Mouse (Mus musculus) hindbrain, embryonic 15.5 days (tissue): ENCODE data around the gene Rpl36al. TPM values are rescaled to one million over a fixed set of nuclear protein-coding genes. Genes with fewer than 3 reads are reported as not detected.

ENCODE experiments used
- ATAC-seq: fragments of 200-750 bp; cut with Nextera tagmentation; 2 replicates; pipeline ENCODE4 v1.8.0; 2017; ENCODE audit warnings: low read depth, moderate number of reproducible peaks, moderate TSS enrichment; ENCODE audit not compliant: low FRiP score
- H3K27ac ChIP-seq: fragments of 300-500 bp; sonication (generic); replicated peaks from 2 replicates; pipeline ENCODE4 v1.5.1; 2015; ENCODE audit warnings: mild to moderate bottlenecking, inconsistent platforms
- H3K27me3 ChIP-seq: fragments of 300-500 bp; sonication (generic); 2 replicates; pipeline ENCODE4 v1.6.1; 2015; ENCODE audit warnings: control low read depth, inconsistent platforms
- H3K36me3 ChIP-seq: fragments of 300-500 bp; sonication (generic); 2 replicates; pipeline ENCODE4 v1.6.1; 2015; ENCODE audit warnings: control low read depth, inconsistent platforms
- H3K4me1 ChIP-seq: fragments of 300-500 bp; sonication (generic); replicated peaks from 2 replicates; pipeline ENCODE4 v1.6.1; 2015; ENCODE audit warnings: control low read depth, inconsistent platforms
- H3K4me2 ChIP-seq: fragments of 300-500 bp; sonication (generic); 2 replicates; pipeline ENCODE4 v1.6.1; 2015; ENCODE audit warnings: moderate library complexity, mild to moderate bottlenecking, inconsistent platforms
- H3K4me3 ChIP-seq: fragments of 300-500 bp; sonication (generic); 2 replicates; pipeline ENCODE4 v1.5.1; 2015; ENCODE audit warnings: mild to moderate bottlenecking, inconsistent platforms
- H3K9ac ChIP-seq: fragments of 300-500 bp; sonication (generic); 2 replicates; pipeline ENCODE4 v1.6.1; 2015; ENCODE audit warnings: inconsistent platforms
- H3K9me3 ChIP-seq: fragments of 300-500 bp; sonication (generic); 2 replicates; pipeline ENCODE4 v1.6.1; 2016; ENCODE audit warnings: control low read depth, inconsistent platforms
- WGBS: fragments of 180-500 bp; shearing (Covaris S2); methylation state at CpG from one replicate; pipeline ENCODE4 v1.1.7; 2015; 5-methylcytosine and 5-hydroxymethylcytosine counted together
- polyA plus RNA-seq: library from polyadenylated mRNA; unstranded; fragments of >200 nt; fragmentation: Nextera tagmentation; extraction: Ambion mirVana; gene quantifications from 2 replicates; pipeline ENCODE4 v1.2.1, GENCODE M21; 2015

Gene Rpl36al
- polyA plus RNA-seq, 1 experiment from 2014 or later: 332 TPM

DNA sequence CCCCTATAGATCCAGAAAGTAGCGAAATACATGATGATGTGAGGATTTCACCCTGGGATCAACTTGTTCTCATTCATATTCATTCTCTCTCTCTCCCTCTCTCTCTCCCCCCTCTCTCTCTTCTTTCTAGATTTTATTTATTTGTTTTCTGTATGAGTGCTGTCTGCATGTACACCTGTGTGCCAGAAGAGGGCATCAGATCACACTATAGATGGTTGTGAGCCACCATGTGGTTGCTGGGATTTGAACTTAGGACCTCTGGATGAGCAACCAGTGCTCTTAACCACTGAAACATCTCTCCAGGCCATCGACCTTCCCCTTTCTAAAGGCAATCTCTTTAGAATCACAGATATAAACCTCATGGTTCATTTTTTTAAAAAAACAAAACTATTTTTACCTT is 24.6 kb upstream of the Rpl36al start:
- H3K27me3 ChIP-seq: no peaks in the 10 kb centered on the region
- H3K4me3 ChIP-seq: no peak overlapping the region
- H3K9me3 ChIP-seq: no peaks in the 10 kb centered on the region
- WGBS: 91% methylated on average over 2 of the region's 2 CpGs
- ATAC-seq: no peak
- H3K9ac ChIP-seq: no peak overlapping the region
- no peaks in the 10 kb centered on the region for H3K4me1 ChIP-seq
- H3K4me2 ChIP-seq: no peak overlapping the region
- no peak overlapping the region for H3K27ac ChIP-seq
- no peaks in the 10 kb centered on the region for H3K36me3 ChIP-seq

DNA sequence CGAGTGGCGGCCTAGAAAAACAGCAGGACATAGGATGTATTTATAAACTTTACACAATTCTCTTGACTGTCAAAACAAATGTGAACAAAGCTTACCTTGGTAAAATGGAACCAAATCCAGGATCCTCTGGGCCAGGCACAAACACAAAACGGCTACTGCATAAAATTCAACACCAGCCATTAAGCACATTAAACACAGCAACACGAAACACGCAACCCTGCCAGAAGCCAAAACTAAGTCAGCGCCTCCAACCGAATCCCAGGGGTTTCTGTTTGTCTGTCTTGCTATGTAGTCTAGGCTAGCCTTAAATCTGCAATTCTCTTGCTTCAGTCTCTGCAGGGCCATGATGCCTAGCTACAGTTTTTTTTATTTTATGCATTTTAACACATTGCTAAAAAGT is 24.0 kb upstream of the Rpl36al start:
- Histone ChIP-seq H3K27ac (no peak overlapping the region), H3K36me3 (no peaks in the 10 kb centered on the region), H3K4me2 (no peak overlapping the region), H3K4me1 (no peaks in the 10 kb centered on the region), H3K4me3 (no peak overlapping the region), H3K9ac (no peak overlapping the region), H3K9me3 (no peaks in the 10 kb centered on the region), H3K27me3 (no peaks in the 10 kb centered on the region)
- no peak for ATAC-seq
- 93% methylated on average over 7 of the region's 7 CpGs for WGBS

DNA sequence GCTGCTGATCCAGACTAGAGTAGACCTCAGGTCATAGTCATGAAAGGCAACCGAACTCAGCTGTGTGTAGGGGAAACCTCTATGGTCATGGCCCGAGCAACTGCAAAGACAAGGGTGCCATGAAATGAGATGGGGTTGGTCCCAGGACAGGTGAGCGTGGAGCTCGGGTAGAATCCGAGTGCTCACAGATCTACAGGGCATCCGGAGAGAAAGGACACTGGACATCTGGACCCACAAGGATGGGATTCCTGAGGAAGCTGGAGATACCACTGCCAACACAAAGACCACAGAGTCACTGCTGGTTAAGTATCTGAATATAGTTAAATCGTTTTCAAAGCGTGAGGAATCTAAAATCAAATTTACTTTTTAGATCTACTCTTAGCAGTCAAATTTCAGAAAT is 23.5 kb upstream of the Rpl36al start:
- H3K27me3 ChIP-seq: no peaks in the 10 kb centered on the region
- no peak for ATAC-seq
- H3K9me3 ChIP-seq: no peaks in the 10 kb centered on the region
- no peak overlapping the region for H3K4me2 ChIP-seq
- no peak overlapping the region for H3K9ac ChIP-seq
- H3K36me3 ChIP-seq: no peaks in the 10 kb centered on the region
- H3K4me3 ChIP-seq: no peak overlapping the region
- WGBS: 95% methylated on average over 8 of the region's 8 CpGs
- H3K27ac ChIP-seq: no peak overlapping the region
- H3K4me1 ChIP-seq: no peaks in the 10 kb centered on the region

DNA sequence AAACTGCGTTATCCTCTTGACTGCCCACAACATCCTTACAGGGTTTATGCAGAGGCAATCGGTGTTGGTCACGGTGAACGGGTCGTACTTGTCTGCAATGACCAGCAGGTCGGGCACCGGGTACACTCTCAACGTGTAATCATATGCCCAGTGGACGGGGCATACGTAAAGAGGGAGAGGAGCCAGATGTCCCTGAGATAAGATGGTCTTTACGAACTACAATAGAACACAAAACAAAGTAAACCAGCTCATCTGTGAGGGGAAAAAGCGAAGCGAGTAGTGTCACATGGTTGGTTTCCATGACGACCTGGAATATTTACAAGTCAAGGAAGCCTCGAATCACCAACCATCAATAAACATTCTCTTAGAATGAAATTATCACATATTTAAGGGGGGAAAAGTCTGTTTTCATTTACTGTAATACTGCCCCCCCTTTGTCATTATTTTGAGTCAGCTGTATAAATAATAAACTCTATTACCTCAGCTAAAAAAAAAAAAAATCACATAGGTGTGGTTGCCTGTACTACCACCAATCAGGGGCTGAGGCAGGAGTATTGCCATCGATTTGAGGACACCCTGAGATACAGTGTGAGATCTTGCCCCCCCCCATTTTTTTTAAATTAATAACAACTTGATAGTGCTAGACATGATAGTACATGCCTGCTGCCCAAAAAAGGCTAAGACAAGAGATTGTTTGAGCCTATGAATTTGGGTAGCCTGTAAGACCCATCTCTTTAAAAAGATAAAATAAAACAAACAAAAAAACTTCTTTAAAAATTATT is 20.4 kb upstream of the Rpl36al start, which contains the start of gene Gm49384:
TSS of gene Gm49384 (minus strand) at position 216 of the 782 bp plus-strand sequence.
- H3K9me3 ChIP-seq: no peaks in the 10 kb centered on the region
- 61% methylated on average over 16 of the region's 16 CpGs for WGBS
- ATAC-seq: peak; percentile 52; the same call in 1 of the 2 replicates
- H3K9ac ChIP-seq: no peak within 1 kb of the TSS
- H3K4me3 ChIP-seq: no peak within 1 kb of the TSS
- H3K27me3 ChIP-seq: no peaks in the 10 kb centered on the region
- peak within 1 kb of the TSS; percentile 25; the same call in 1 of the 2 replicates for H3K4me2 ChIP-seq
- peaks cover 7% of the 10 kb centered on the region for H3K4me1 ChIP-seq
- peaks cover 11% of the 10 kb centered on the region; the same call in 1 of the 2 replicates for H3K36me3 ChIP-seq
- no peak within 1 kb of the TSS for H3K27ac ChIP-seq

DNA sequence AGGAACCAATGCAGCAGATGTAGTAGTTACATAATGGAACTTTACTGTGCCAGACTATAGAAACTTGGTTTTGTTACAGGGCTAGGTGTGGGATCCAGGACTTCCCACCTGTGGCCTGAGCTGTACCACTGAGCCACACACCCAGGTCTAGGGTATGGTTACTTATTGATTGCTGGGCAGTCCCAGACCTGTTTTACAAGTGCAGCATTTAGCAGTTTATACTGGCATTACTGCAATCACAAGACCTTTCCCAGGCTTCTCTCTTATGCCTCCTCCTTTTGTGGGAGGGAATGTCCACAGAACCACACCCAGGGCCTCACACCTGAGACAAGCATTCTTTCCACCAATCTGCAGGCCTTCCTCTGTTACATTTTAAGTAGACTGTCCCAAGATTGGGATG is 15.1 kb upstream of the Rpl36al start:
- peaks cover 11% of the 10 kb centered on the region; the same call in 1 of the 2 replicates for H3K36me3 ChIP-seq
- H3K27me3 ChIP-seq: no peaks in the 10 kb centered on the region
- H3K9ac ChIP-seq: peak overlapping the region; percentile 74; the same call in 1 of the 2 replicates
- ATAC-seq: no peak
- peaks cover 35% of the 10 kb centered on the region for H3K4me1 ChIP-seq
- H3K27ac ChIP-seq: no peak overlapping the region
- no peaks in the 10 kb centered on the region for H3K9me3 ChIP-seq
- H3K4me3 ChIP-seq: peak overlapping the region; percentile 73; the same call in 1 of the 2 replicates
- H3K4me2 ChIP-seq: peak overlapping the region; percentile 84

DNA sequence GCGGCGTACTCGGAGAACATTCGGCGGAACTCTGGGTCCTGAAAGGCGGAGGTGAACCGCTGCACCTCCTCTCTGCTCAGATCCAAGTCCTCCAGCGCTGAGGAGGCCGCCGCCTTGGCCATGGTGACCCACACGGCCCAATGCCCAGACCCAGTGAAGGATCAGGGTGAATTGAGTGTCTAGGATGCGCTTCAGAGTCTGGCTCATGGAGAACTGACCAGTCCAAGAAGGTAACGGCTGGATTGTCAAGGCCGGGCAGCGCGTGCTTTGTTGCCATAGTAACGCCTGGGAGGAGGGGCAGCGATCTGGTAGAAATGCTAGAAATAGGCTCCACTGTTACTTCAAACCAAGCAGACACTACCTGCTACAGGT is 14.3 kb upstream of the Rpl36al start, which contains the start of gene Dnaaf2:
TSS of gene Dnaaf2 (minus strand) at position 266 of the 372 bp plus-strand sequence.
- WGBS: 1% methylated on average over 18 of the region's 18 CpGs
- peak within 1 kb of the TSS; percentile 95 for H3K27ac ChIP-seq

DNA sequence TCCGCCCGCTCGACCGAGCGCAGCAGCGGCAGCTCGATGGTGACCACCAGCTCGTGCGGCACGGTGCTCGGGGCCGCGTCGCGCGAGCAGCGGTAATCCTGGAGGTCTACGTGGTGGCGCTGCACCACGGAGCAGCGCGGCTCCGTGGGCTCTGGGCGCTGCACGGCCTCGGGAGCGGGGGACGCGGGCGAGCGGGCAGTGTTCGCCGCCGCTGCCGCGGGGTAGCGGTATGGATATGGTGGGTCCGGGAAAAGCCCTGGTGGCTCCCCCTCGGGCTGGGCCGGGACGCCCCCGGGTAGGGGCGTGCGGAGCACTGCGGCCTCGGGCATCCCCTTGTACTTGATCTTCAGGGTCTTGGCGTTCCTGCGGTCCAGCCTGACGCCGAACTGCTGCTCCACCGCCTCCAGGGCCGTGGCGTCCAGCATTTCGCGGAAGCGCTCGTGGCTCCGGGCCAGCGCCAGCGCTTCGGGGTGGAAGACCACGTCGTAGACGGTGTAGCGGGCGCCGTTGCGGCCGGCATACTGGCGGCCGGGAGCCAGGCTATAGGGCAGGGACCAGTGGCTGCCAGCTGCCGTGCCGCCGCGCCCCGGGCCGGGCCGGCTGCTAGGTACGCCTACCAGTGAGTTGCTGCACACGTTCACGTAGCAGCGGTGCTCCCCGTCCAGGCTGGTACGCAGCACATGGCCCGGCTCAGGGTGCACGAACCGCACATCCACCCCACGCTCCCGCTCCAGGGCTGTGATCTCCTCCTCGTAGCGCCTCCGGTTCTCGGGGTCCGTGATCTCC is 13.7 kb upstream of the Rpl36al start:
- H3K4me2 ChIP-seq: peak overlapping the region; percentile 84
- peaks cover 11% of the 10 kb centered on the region; the same call in 1 of the 2 replicates for H3K36me3 ChIP-seq
- H3K27me3 ChIP-seq: no peaks in the 10 kb centered on the region
- peak overlapping the region; percentile 73 for H3K4me3 ChIP-seq
- peaks cover 35% of the 10 kb centered on the region for H3K4me1 ChIP-seq
- WGBS: under 1% methylated on average over 91 of the region's 94 CpGs
- peak; percentile 79 for ATAC-seq
- peak overlapping the region; percentile 95 for H3K27ac ChIP-seq
- H3K9ac ChIP-seq: peak overlapping the region; percentile 74
- no peaks in the 10 kb centered on the region for H3K9me3 ChIP-seq

More for the DNA sequence above, 14.3 kb upstream of the Rpl36al start, which contains the start of gene Dnaaf2:
- Histone ChIP-seq H3K4me1 (peaks cover 35% of the 10 kb centered on the region), H3K4me3 (peak within 1 kb of the TSS; percentile 73), H3K9ac (peak within 1 kb of the TSS; percentile 74), H3K9me3 (no peaks in the 10 kb centered on the region), H3K4me2 (peak within 1 kb of the TSS; percentile 84), H3K36me3 (peaks cover 11% of the 10 kb centered on the region; the same call in 1 of the 2 replicates), H3K27me3 (no peaks in the 10 kb centered on the region)
- peak; percentile 59 for ATAC-seq

DNA sequence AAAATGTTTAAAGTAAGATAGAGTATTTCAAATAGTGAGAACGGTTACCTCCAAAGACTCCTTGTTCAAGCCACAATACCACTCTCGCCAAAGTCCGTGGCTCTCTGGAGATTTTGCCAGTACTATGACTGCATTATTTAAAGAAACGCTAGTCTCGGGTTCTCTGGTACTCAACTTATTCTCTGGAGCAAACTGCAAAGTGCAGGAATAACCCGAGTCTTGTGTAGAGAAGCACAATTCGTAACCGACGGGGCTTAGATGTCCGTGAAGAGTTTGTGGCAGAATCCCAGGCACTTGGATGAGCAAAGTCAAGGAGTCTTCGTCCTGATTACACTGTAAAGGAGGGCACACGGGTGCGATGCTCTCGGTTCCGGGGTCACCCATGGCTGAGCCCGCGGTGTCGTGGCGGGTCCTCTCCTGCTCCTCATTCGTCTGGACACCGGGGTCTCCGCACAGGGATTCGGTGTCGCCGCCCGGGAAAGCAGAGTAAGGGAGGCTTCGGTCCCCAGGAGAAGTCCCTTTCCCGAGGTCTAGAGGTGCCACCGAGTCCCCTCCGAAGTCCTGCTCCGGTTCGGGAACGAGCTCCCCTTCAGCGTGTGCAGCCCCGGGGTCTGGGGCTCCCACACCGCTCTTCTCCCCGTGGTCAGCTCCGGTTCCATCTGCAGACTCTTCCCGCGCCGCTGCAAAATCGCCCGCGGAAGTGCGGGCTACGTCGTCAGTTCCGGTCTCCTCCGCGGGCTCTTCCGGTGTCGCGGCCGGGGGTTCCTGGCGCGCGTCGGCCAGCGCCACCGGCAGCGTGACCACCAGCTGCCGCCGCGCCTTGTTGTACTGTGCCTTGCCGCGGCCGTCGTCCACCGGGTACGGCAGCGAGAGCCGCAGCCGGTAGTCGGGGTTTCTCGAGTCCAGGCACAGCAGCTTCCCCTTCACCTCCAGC is 12.8 kb upstream of the Rpl36al start, which contains the start of gene Gm49383:
TSS of gene Gm49383 (minus strand) at position 661 of the 934 bp plus-strand sequence.
- WGBS: under 1% methylated on average over 75 of the region's 75 CpGs
- Histone ChIP-seq H3K9ac (peak within 1 kb of the TSS; percentile 74), H3K36me3 (peaks cover 11% of the 10 kb centered on the region; the same call in 1 of the 2 replicates), H3K4me2 (peak within 1 kb of the TSS; percentile 84), H3K27me3 (no peaks in the 10 kb centered on the region), H3K9me3 (no peaks in the 10 kb centered on the region), H3K27ac (peak within 1 kb of the TSS; percentile 95), H3K4me3 (peak within 1 kb of the TSS; percentile 73), H3K4me1 (peaks cover 35% of the 10 kb centered on the region)
- ATAC-seq: peak; percentile 85

DNA sequence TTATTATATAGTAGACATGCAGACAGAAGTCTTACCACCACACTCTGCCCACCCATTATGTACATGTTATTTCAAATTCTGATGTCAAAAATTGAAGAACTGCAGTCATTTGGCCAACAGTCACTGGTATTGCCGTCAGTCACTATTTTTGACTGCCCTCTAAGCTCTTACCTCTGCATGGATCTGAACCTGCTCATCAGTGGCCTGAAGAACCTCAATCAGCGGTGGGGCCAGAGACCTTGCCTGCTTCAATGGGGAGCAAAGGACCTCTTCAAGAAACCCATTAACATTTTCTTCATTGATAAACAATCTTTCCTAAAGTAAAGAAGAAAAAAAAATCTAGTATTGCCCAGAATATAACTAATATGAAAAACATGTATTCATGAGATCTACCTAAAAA is 8.8 kb upstream of the Rpl36al start:
- Histone ChIP-seq H3K36me3 (peaks cover 11% of the 10 kb centered on the region; the same call in 1 of the 2 replicates), H3K4me3 (no peak overlapping the region), H3K4me2 (no peak overlapping the region), H3K4me1 (peaks cover 16% of the 10 kb centered on the region), H3K27me3 (no peaks in the 10 kb centered on the region), H3K9ac (no peak overlapping the region), H3K27ac (no peak overlapping the region), H3K9me3 (no peaks in the 10 kb centered on the region)
- ATAC-seq: no peak
- WGBS: 89% methylated on average over 2 of the region's 2 CpGs

DNA sequence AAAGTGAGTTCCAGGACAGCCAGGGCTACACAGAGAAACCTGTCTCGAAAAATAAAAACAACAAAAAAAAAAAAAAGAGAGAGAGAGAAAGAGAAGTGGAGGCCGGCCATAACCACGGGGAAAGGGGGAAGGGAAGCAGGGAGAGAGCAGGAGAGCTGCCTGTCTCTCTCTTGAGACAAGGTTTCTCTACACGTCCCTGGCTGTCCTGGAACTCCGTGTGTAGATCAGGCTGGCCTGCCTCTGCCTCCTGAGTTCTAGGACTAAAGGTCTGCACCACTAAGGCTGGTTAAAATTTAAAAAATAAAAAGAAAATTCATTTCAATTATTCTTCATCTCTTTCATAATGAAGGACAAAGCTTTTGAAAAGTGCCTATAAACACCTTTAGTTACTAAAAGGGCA is 7.5 kb upstream of the Rpl36al start:
- H3K27ac ChIP-seq: no peak overlapping the region
- 96% methylated on average over 5 of the region's 5 CpGs for WGBS
- no peak overlapping the region for H3K9ac ChIP-seq
- H3K36me3 ChIP-seq: peaks cover 11% of the 10 kb centered on the region; the same call in 1 of the 2 replicates
- peaks cover 24% of the 10 kb centered on the region for H3K4me1 ChIP-seq
- no peaks in the 10 kb centered on the region for H3K9me3 ChIP-seq
- no peak overlapping the region for H3K4me2 ChIP-seq
- no peak for ATAC-seq
- no peak overlapping the region for H3K4me3 ChIP-seq
- H3K27me3 ChIP-seq: no peaks in the 10 kb centered on the region

DNA sequence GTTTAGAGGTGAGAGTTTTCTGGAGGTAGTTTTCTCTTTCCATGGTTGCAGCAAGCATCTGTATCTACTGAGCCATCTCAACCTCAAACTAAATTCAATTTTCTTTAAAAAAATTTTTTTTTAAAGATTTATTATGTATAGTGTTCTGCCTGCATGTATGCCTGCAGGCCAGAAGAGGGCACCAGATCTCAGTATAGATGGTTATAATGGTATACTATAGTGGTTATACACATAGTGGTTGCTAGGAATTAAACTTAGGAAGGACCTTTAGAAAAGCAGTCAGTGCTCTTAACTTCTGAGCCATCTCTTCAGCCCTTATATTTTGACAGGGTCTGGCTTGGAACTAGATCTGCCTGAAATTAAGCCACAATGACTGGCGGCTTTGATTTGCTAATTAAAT is 6.6 kb upstream of the Rpl36al start:
- WGBS: 100% methylated on average over 1 of the region's 1 CpGs
- ATAC-seq: no peak
- Histone ChIP-seq H3K9me3 (no peaks in the 10 kb centered on the region), H3K27me3 (no peaks in the 10 kb centered on the region), H3K4me2 (no peak overlapping the region), H3K4me1 (peaks cover 19% of the 10 kb centered on the region), H3K27ac (no peak overlapping the region), H3K36me3 (peaks cover 11% of the 10 kb centered on the region; the same call in 1 of the 2 replicates), H3K9ac (no peak overlapping the region), H3K4me3 (no peak overlapping the region)
